ENCODE assay signal across 9 mouse cellular contexts in the genomic region with DNA sequence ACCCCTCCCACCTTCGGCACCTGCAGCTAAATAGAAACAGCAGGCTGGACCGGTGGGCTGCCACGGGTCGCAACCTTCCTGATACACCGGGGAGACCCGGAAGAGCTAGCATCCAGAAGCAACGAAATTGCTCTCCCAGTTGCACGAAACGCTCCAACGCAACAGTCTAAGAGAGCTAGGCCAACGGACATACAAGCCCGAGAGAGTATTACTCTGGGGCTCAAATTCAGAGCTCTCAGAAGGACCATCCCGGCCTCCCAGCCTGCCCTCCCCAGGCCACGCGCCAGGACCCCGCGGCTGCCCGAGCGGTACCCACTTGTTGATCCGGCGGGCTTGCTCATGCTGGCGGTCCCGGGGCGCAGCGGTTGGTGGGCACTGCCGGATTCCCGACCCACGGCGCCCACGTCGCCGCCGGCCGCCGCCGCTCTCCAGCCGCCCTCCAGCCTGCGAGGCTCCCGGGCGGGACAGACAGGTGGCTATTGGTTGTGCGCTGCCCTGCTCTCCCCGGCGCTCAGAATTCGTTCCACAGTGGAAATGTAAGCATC. TPM values are rescaled to one million over a fixed set of nuclear protein-coding genes. Genes with fewer than 3 reads are reported as not detected.
A peak's percentile ranks its signal among the peaks of the same experiment; 100 is the strongest.
DNase-seq lines count a peak whose midpoint lies in the region; ATAC-seq lines count a peak whose summit lies in the region.
"Had no signal": no experiment of that assay in that cellular context is flagged by ENCODE, and none has a peak within 500 bp of the region (broad histone marks: within the 10 kb centered on the region; RNA-seq: fewer than 3 reads in every experiment).

No protein-coding gene starts in this region.

- peaks cover 98% of the 10 kb centered on the region for H3K27me3 ChIP-seq in forebrain, embryonic 10.5 days (ENCODE audit: poor library complexity, severe bottlenecking)
- H3K27me3 ChIP-seq in limb, embryonic 15.5 days, result peaks cover 96% of the 10 kb centered on the region

- no peak for ATAC-seq in limb, embryonic 15.5 days (ENCODE audit: insufficient number of reproducible peaks, low FRiP score, low TSS enrichment, low read depth)
- ATAC-seq in frontal cortex, adult (ENCODE audit: low TSS enrichment), result no peak

- H3K9ac ChIP-seq in limb, embryonic 15.5 days, result no peak overlapping the region

- H3K9me3 ChIP-seq in forebrain, embryonic 10.5 days, result no peaks in the 10 kb centered on the region
- H3K9me3 ChIP-seq in limb, embryonic 15.5 days, result no peaks in the 10 kb centered on the region

- under 1% methylated on average over 44 of the region's 44 CpGs for WGBS in forebrain, embryonic 10.5 days
- under 1% methylated on average over 44 of the region's 44 CpGs for WGBS in limb, embryonic 15.5 days

- peak overlapping the region; percentile 47 for H3K4me2 ChIP-seq in limb, embryonic 15.5 days

- peak; percentile 27 for DNase-seq in kidney, adult 18-20 months
- no peak for DNase-seq in kidney, adult 11 months
- peak; percentile 47 for DNase-seq in Muller cell, postnatal 12 days (ENCODE audit: inconsistent ontology term)
- DNase-seq in forebrain, embryonic 10.5 days (ENCODE audit: extremely low spot score, low spot score), result peak; percentile 53
- no peak for DNase-seq in frontal cortex, postnatal 10 days (ENCODE audit: low spot score in 2 of 2)
- DNase-seq in right cerebral cortex, adult 2 months (ENCODE audit: low spot score in 2 of 2), result no peak

- peaks cover 35% of the 10 kb centered on the region for H3K36me3 ChIP-seq in forebrain, embryonic 10.5 days (replicated peaks)
- H3K36me3 ChIP-seq in limb, embryonic 15.5 days, result no peaks in the 10 kb centered on the region

- peak overlapping the region; percentile 97 for H3K27ac ChIP-seq in forebrain, embryonic 10.5 days
- no peak overlapping the region for H3K27ac ChIP-seq in limb, embryonic 15.5 days
- H3K27ac ChIP-seq: heart, adult 2 months had no signal

- peaks cover 89% of the 10 kb centered on the region for H3K4me1 ChIP-seq in forebrain, embryonic 10.5 days
- H3K4me1 ChIP-seq in limb, embryonic 15.5 days, result peaks cover 46% of the 10 kb centered on the region

- peak overlapping the region; percentile 79 for H3K4me3 ChIP-seq in forebrain, embryonic 10.5 days
- peak overlapping the region; percentile 29 for H3K4me3 ChIP-seq in limb, embryonic 15.5 days

RNA-seq across cellular contexts. Expression of a gene that starts 0.8 kb away (rescaled TPM):
- polyA plus RNA-seq in forebrain, embryonic 10.5 days (2016; fragmentation: Nextera tagmentation; extraction: Ambion mirVana), result 80.9 and 87.7 TPM in 2 replicates
- not detected in 2 replicates for polyA plus RNA-seq in limb, embryonic 15.5 days (2015; fragmentation: Nextera tagmentation; extraction: Ambion mirVana)
- polyA plus RNA-seq: heart, adult 2 months had no signal

RNA-seq across cellular contexts. Expression of a gene that starts 1.0 kb away (rescaled TPM):
- polyA plus RNA-seq in forebrain, embryonic 10.5 days (2016; fragmentation: Nextera tagmentation; extraction: Ambion mirVana), result 44.2 and 44.7 TPM in 2 replicates
- 13.0 and 13.5 TPM in 2 replicates for polyA plus RNA-seq in limb, embryonic 15.5 days (2015; fragmentation: Nextera tagmentation; extraction: Ambion mirVana)

Comparison
In these comparisons a context has a peak if more than half of its experiments do, and no peak if none do; other contexts are left out.
1. DNase-seq: peak in kidney, adult 18-20 months (single experiment), Muller cell, postnatal 12 days (single experiment) and forebrain, embryonic 10.5 days (single experiment); none in kidney, adult 11 months (single experiment), frontal cortex, postnatal 10 days (0 of 2) and right cerebral cortex, adult 2 months (0 of 2).
2. RNA of a gene that starts 0.8 kb away (polyA plus RNA-seq): 80.9 to 87.7 TPM in forebrain, embryonic 10.5 days; not detected in limb, embryonic 15.5 days; every median in the first group is over 10 times any median in the second.